Mouse (Mus musculus) T-helper 1 cell (primary cell): ENCODE measurements at regions not wholly inside any gene's neighbourhood (a gene's known extent, or its start where the extent isn't known, plus 50 kb on each side); places are given as distances from the start of the nearest gene placed in this dataset.

Experiments
- in situ Hi-C: fragments of 300-600 bp; cut with MboI, MseI; formaldehyde crosslinking; loops from one replicate; pipeline ENCODE4 v1.15.1; 2025; ENCODE audit warnings: high pct_unique_total_duplicates

- in situ Hi-C loops, result no loop called here
Observed at GRCm38 (mm10) chr14:9338220-9338619, 672.2 kb upstream of the 4930452B06Rik start.

DNA sequence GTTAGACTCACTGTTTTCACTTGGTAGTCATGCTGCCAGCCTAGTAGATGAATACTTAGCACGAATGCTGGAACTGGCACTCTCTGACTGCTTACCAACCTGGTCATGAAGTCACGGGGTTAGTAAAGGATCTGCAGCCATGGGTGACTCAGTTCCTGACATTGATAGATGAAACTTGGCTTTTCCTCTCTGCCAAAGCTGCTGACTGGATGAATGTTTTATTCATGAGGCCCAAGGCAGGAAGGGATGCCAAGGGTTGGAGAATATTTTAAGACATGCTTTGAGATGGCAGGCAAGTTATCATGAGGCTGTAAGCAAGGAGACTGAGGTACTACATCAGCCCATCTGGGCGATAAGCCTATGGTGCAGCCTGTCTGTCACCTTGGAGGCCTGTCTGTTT, 671.1 kb upstream of the 4930452B06Rik start:
- in situ Hi-C loops, result no loop called here

DNA sequence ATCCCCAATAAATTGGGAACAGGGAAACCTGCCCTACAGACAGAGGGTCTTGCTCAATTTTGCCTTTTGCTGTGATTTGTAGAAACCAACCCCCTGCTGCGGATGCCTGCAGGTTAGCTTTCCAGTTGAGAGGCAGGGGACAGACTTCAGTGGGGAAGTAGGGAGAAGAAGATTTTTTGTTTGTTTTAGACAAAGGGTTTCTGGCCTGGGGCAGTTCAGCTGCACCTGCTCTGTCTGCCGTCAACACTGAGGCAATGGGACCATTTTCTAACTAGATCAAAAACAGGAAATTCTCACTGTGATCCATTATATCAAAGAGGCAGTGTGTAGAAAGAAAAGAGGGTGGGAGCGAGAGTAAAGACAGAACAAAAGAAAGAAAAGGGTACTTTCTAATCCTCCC, 665.6 kb upstream of the 4930452B06Rik start:
- in situ Hi-C loops, result no loop called here

- in situ Hi-C loops, result no loop called here
Observed at GRCm38 (mm10) chr14:9330767-9331166, 664.7 kb upstream of the 4930452B06Rik start.

- in situ Hi-C loops, result no loop called here
Observed at GRCm38 (mm10) chr14:9329839-9330485, 663.9 kb upstream of the 4930452B06Rik start.

GRCm38 (mm10) chr14:9327344-9327743, 661.3 kb upstream of the 4930452B06Rik start:
- in situ Hi-C loops, result no loop called here

DNA sequence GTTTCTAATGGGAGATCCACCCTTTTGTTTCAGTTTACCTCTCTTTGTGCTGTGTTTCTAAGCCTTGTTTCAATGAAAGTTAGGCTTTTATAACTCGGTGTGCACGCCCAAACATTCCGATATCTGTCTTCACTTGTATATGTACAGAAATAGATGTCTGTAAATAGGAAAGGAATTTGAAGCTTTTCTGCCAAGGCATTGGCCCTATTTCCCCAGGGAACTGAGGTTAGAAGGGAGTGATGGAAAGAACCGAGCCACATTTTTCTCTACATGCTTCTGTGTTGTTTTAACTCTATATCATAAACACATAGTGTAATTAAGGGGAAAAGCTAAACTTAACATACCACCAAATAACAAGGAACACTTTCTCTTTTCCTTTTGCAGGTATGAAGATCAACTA, 653.8 kb upstream of the 4930452B06Rik start:
- in situ Hi-C loops, result no loop called here

DNA sequence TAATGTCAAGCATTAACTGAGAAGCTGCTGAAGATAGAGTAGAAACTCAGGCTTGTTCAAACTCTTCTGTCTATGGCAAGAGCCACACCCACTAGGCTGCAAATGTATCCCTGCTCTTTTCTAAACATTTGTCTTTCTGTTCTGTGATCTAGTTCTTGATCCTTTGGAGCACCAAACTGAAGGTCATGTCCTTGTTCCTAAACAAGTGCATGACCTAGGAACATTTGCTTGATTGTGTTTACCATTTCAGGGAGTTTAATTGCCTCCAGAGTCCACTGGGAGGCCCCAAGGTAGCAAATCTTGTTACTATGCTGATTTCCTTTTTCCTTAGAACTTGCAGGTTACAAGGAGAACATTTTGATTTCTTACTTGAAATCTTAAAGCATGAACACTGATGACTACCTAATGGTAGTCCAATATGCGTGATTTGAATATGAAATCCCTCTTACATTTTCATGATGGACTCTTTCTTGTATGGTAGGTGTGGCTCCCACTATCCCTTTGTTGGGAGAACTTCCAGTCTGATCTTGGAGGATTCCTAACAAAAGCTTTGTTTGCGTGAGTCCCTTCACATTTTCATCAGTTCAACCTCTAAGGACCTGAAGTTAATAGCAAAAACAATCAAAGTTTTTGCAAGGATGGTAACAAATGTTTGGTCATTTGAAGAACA, 652.9 kb upstream of the 4930452B06Rik start:
- in situ Hi-C loops, result no loop called here

DNA sequence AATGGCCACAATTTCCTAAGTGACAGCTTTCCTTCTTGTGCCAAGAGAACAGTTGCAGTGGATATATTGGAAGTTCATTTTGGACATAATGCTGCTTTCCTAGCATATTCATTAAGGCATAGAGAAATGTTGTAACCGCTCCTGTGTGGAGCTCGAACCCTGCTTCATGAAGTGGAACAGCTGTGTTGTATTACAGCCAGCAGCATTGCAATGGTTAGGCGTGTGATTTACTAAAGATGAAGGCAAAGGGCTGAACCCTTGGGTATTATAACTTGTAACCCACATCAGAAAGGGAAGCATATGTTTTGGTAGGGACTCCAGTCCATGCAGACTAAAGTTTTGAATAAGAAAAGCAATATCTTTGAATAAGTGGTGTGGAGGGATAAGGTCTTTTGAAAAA, 649.2 kb upstream of the 4930452B06Rik start:
- in situ Hi-C loops, result no loop called here

DNA sequence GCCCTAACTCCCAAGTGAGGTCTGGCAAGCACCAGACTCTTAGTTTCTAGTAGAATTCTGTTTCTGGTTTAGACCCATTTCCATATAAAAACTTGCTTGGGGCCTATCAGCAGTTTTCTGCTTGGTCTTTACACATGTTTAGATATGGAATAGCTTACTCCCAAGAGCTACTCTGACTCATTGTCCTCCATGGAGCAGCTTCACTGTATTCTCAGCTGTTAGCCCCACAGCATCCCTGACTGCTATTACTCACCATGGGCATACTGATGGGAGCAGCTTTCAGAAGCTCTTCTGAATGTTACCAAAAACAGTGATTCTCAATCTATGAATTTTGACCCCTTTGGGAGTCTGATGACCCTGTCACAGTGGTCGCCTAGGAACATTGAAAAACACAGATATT, 630.1 kb upstream of the 4930452B06Rik start:
- in situ Hi-C loops, result no loop called here

GRCm38 (mm10) chr14:9294555-9294954, 628.5 kb upstream of the 4930452B06Rik start:
- in situ Hi-C loops, result no loop called here

DNA sequence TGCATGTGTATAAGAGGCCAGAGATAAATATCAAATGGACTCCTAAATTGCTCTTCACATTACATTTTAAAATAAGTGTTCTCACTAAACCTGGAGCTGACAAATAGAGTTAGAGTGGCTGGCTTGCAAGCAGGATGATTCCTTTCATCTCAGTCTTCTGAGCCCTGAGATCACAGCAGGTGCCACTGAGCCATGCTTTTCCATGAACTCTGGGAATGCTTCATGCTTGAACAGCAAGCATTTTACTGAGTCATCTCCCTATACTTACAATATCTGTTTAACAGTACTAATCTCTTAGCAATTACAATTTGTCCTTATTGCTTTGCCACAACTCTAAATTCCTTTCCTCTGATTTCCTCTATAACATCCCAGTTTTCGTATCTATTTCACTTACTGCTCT, 622.1 kb upstream of the 4930452B06Rik start:
- in situ Hi-C loops, result no loop called here

- in situ Hi-C loops, result no loop called here
Observed at GRCm38 (mm10) chr14:9285606-9286002, 619.6 kb upstream of the 4930452B06Rik start.

DNA sequence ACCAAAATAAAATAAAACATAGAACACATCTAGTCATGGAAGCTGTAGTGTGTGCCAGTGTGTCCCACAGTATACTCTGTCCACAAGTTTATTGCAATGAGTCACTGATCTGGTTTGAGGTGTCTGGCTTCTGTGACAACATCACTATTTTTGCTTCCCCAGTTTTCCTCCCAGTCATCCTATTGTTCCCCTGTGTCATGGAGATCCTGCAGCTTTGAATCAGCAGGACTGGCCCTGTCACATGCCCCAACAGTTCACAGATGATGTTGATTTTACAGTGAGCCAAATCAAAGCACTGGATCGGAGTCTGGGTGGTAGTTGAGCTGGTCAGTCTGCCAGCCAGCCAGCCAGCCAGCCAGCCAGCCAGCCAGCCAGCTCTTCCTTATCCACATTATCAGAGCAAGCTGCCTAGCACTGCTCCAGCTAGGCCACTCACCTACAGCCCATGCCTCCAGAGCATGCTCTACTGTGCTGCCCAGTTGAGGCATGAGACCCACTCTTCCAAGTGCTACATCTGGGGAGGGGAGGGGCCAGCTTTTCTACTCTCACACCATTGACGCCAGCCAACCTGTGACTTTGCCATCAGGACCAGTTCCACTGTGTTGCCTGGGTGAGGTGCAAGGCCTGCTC, 619.1 kb upstream of the 4930452B06Rik start:
- in situ Hi-C loops, result no loop called here

DNA sequence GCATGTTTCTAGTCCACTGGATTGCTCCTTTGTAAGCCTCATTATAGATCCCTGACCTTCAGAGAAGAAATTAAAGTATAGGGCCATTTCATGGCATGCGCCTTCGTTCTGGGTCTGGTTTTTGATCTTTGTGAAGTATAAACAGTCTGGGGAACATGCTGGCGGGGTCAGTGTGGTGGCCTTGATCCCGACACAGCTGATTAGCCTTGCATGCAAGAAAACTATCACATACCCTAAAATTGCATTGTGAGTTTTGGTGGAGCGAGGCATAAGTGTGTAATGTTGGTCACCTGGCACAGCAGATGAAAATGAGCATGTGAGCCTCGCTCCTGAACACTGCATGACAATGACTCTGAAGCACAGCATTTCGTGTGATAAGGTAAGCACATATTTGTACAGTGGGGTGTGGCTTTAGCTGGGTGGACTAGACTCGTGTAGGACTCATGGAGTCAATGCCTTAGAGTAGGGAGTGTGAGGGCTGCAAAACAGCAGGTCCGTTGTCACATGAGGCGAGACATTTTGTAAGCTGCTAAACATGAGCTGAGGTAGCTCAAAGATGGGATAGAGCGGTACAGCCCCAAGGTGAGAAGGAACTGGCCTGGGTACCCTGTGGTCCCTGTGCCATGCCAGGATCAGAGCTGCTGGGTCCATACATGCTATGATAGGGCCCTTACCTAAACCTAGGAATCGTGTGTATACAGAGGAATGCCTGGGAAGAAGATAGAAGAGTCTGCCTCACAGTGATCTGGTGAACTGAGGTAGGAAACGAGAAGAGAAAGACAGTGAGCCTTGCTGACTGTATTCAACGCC, 601.4 kb upstream of the 4930452B06Rik start:
- in situ Hi-C loops, result no loop called here

DNA sequence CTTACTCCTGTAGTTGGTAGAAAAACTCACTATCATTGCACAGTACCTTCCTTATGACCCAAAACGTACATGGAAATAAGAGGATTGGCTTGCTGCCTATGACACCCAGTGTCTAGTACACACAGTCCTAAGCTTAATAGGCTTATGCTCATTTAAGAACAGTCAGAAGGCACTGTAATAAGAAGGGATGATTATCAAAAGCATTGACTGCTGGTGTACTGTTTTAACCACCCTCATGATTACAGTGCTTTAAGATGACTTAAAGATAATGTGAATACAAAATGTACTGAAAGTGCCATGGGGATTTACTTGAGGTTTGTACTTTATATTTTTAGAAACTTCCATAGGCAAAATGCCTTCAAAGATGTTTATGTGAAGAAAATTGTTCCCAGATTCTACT, 586.0 kb upstream of the 4930452B06Rik start:
- in situ Hi-C loops, result no loop called here

DNA sequence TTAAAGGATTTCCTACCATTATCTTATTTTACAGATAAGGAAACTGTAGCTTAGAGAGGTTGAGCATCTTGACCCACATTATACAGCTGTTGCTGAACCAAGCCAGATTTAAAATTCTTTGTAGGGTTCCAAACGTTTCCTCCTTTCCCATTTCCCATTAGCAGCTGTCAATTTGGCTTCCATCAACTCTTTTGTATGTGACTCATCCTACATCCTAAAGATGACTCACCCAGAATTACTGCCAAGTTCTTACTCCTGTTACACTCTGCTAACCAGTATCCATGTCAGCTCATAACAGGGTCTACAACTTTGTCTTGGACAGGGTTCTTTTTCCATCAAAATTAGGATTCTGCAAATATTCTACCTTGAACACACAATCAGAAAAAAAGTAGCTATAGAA, 579.2 kb upstream of the 4930452B06Rik start:
- in situ Hi-C loops, result no loop called here

DNA sequence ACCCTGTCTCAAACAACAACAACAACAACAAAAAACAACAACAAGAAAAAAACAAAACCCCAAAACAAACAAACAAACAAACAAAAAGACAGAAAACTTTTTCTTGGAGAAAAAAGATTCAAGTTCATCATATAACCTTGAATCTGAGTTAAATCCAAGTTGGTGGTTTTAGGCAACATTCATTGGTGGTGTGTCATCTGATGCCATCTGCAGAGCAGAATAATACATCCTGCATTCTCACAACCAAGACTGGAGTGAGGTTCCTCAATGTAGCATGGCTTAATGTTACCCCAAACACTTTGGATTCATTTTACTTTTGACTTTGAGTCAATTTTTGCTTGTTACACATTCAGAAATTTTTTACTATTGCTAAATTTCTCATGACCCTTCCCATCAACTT, 577.3 kb upstream of the 4930452B06Rik start:
- in situ Hi-C loops, result no loop called here

DNA sequence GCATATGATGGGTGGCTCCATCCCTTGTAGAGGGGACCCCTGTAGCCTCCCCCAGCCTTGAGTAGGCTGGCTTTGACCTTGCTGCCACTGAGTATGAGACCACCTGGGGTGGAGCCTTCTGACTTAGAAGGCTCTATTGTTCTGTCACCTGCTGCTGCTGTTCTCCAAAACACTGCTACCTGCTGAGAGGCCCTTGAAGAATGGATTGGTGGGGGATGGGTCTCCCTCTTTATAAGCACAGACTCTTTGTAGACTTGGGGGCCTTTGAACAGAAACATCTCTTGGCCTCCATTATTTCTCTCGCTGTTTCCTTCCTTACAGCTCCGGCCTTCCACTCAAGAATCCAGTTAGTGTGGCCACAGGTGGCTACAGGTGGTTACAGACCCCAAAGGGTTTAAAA, 576.1 kb upstream of the 4930452B06Rik start:
- in situ Hi-C loops, result no loop called here

DNA sequence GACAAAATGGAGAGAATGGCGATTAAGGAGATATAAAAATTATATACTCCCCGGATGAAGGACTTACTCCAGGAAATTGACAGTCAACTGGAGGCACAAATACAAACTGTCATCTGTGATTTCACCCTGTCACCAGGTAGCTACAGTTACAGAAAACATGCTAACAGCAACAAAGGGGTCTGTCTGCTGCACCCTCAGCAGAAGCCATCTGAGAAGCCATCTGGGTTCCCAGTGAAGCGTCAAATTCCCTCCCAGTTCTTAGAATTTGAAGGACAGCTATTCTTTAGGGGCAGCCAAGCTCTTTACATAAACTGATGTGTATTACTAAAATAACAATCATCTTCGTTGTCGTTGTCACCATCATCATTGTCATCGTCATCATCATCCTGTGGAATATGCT, 561.6 kb upstream of the 4930452B06Rik start:
- in situ Hi-C loops, result no loop called here

DNA sequence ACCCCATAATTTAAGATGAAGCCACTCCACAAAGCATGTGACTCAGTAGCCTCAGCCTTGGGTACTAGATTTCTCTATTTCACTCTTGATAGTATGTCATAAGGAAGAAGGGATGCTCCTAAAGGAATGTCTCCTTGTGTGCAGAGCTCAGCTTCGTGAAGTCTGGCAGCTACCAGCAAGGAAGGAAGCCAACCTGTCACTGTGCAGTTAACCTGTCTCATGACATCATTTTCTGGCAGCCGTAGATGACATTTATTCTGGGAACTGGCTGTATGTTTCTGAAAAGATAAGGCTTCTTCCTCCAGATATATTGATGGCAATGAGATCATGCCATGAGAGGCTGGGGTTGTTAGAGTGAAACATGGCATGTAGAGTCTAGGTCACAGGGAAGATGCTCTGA, 534.2 kb upstream of the 4930452B06Rik start:
- in situ Hi-C loops, result no loop called here

DNA sequence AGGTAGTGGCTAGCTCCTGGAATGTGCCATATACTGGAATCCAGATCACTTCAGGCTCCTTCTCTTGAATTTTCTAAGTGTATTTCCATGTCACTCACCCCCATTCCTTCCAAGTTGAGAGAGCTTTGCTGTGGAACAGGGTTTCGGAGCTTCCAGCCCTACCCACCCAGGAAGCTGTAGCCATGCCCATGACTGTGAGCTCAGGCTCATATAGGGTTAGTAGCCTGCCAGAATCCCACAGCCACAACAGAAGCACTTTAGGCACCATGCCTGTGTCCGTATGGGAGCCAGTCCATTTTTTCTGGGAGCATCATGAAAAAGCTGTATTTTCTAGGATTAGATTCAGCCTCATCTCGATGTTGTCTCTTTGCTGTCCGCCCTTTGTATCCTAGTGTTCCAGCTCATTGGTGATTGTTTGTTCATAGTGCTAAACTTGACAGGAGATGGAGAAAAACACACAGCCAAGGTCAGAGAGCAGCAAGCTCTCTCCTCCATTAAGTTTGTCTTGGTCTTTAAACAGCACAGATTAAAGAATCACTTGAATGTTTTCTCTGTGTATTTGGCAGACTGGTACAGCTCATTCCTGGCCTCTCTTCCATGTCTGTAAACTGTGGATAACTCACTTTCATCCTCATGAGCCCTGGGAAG, 526.2 kb upstream of the 4930452B06Rik start:
- in situ Hi-C loops, result no loop called here
